Mouse (Mus musculus): ENCODE data around the gene Oxa1l.
"Not testable (repeated sequence)": the region's sequence is repeated elsewhere in the genome, so short reads cannot be mapped to it uniquely, and the experiment has no call there.

DNA sequence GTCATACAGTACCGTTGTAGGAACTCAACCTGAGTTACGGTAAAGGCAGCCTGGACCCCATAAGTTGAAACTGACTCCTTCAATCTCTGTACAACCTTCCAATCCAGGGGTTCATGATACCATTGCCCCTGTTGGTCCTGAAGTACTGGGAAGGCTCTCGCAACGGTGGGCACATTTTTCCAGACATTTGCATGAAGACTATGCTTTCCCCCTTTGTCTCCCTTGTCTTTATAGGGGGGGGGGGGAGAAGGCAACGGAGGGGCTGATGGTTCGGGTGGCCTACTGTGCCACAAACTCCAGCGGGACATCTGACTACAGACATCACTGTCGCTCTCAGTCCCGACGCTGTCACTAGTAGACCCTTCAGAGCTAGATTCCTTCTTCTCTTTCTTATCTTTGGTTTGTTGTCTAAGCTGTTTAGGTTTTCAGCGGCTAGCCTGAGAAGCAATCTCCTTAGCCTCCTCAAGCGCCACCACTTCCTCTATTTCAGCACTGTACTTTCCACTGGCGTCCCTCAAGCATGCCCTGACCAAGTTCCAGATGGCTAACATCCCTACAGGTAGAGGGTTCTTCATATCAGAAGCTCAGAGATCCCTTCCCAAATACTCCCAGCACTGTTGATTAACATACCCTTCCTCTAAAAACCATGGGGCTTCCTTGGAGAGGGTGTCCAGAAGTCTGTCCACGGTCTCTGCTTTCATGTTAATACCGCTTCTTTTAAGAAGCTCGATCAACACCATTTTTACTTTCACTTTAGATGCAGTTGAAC, 9.7 kb upstream of the Oxa1l start:
- TF ChIP-seq POLR2A, CTCF (IDR thresholded peaks at IDR 0.05; ENCODE audit: insufficient read depth, low read depth, low read length): not testable (repeated sequence)

Measured in olfactory bulb, adult 2 months (tissue).